Mouse (Mus musculus): ENCODE data around the gene Slc37a2.

Gene Slc37a2

GRCm38 (mm10) chr9:37220755-37221154, 34.8 kb downstream of the Slc37a2 start:
- DNase-seq (ENCODE audit: extremely low read depth, low read depth): no peak

GRCm38 (mm10) chr9:37214327-37215060, 41.0 kb downstream of the Slc37a2 start:
- DNase-seq (ENCODE audit: extremely low read depth, low read depth): no peak

- no peak for DNase-seq (ENCODE audit: extremely low read depth, low read depth)
These were observed 42.3 kb downstream of the Slc37a2 start for GRCm38 (mm10) chr9:37213060-37213738.

GRCm38 (mm10) chr9:37207929-37208411, 47.6 kb downstream of the Slc37a2 start, which contains the start of gene Tmem218:
Gene Tmem218 (plus strand): TSS chr9:37208223.
- DNase-seq (ENCODE audit: extremely low read depth, low read depth): peak; percentile 99

- DNase-seq (ENCODE audit: extremely low read depth, low read depth): no peak
These were observed 51.7 kb downstream of the Slc37a2 start for GRCm38 (mm10) chr9:37203884-37204283.

GRCm38 (mm10) chr9:37200414-37200813, 55.1 kb downstream of the Slc37a2 start:
- DNase-seq (ENCODE audit: extremely low read depth, low read depth): no peak

GRCm38 (mm10) chr9:37197067-37197466, 58.5 kb downstream of the Slc37a2 start:
- DNase-seq (ENCODE audit: extremely low read depth, low read depth): no peak

GRCm38 (mm10) chr9:37188024-37188423, 67.5 kb downstream of the Slc37a2 start:
- DNase-seq (ENCODE audit: extremely low read depth, low read depth): no peak

GRCm38 (mm10) chr9:37187407-37187806, 68.1 kb downstream of the Slc37a2 start:
- DNase-seq (ENCODE audit: extremely low read depth, low read depth): no peak

GRCm38 (mm10) chr9:37183176-37183575, 72.4 kb downstream of the Slc37a2 start:
- no peak for DNase-seq (ENCODE audit: extremely low read depth, low read depth)

- no peak for DNase-seq (ENCODE audit: extremely low read depth, low read depth)
These were observed 73.9 kb downstream of the Slc37a2 start for GRCm38 (mm10) chr9:37181596-37181995.

GRCm38 (mm10) chr9:37179596-37179995, 75.9 kb downstream of the Slc37a2 start:
- DNase-seq (ENCODE audit: extremely low read depth, low read depth): no peak

GRCm38 (mm10) chr9:37178911-37179310, 76.6 kb downstream of the Slc37a2 start:
- no peak for DNase-seq (ENCODE audit: extremely low read depth, low read depth)

All from MEL-GATA-1-ER (cell line).